Mouse (Mus musculus) v-Abl transformed pro-B cells (cell line): Measurements from ENCODE around the gene Pdzd9.
"Not testable (repeated sequence)": the region's sequence is repeated elsewhere in the genome, so short reads cannot be mapped to it uniquely, and the experiment has no call there.

Experiments
- in situ Hi-C, 2 experiments: fragments of 400-800 bp; cut with MboI; formaldehyde crosslinking; loops; one replicate each; pipeline ENCODE4 v1.15.1; 2025; ENCODE audit not compliant: unreplicated experiment in 2 of 2

Gene Pdzd9

GRCm38 (mm10) chr7:120670153-120670875 lies at the start of gene Pdzd9:
Gene Pdzd9, minus strand, starts transcription at chr7:120670343.
- in situ Hi-C loops = loop anchor here (5.0 to 10.0 kb wide), 6 partner anchors 57 to 254 kb away; partner anchors contain the start of gene Polr3e (in 1 of the 2)

GRCm38 (mm10) chr7:120717261-120717660 lies 47.1 kb upstream of the Pdzd9 start:
- in situ Hi-C loops = no loop called here

GRCm38 (mm10) chr7:120713951-120714350 lies 43.8 kb upstream of the Pdzd9 start:
- in situ Hi-C loops = not testable (repeated sequence)

GRCm38 (mm10) chr7:120713225-120713624 lies 43.1 kb upstream of the Pdzd9 start:
- in situ Hi-C loops = no loop called here

DNA sequence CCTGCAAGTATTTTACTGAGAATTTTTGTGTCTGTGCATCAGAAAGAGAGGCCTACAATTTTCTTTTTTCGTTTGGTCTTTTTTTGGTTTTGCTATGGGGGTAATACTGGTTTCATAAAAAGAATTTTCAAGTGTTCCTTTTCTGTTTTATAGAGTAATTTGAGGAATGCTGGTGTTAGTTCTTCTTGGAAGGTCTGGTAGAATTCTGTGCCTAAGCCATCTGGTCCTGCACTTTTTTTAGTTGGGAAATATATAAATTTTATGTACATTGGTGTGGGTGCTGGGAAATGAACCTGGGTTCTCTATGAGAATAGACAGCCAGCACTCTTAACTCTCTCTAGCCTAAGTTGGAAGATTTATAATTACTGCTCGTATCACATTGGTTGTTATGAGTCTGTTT lies 41.9 kb upstream of the Pdzd9 start:
- in situ Hi-C loops = no loop called here

- in situ Hi-C loops = no loop called here
These were observed 33.7 kb upstream of the Pdzd9 start for GRCm38 (mm10) chr7:120703888-120704287.

GRCm38 (mm10) chr7:120699586-120699985 lies 29.4 kb upstream of the Pdzd9 start:
- in situ Hi-C loops = loop anchor here in 1 of 2 experiments (25.0 kb wide), 1 partner anchor 988 kb away; no protein-coding TSS in a partner anchor

GRCm38 (mm10) chr7:120696331-120696730 lies 26.2 kb upstream of the Pdzd9 start:
- in situ Hi-C loops = loop anchor here in 1 of 2 experiments (25.0 kb wide), 1 partner anchor 991 kb away; no protein-coding TSS in a partner anchor

DNA sequence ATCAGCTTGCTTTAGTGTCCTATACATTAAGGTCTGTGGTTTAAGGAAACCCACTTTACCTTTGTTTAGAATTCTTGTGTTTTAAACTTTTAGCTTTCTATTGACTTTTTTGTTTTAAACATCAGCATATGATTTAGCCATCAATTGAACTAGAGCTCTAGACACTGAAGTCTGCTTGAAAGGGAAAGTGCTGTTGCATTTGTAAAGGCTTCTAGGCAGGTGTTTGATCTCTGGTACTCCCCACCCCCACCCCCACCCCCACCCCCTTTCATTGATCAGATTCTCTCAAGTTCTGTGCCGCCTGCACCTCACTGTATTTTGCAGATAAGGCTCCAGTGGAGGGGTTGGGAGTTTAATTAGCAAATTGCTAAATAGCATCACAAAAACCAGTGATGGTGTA lies 25.5 kb upstream of the Pdzd9 start:
- in situ Hi-C loops = loop anchor here in 1 of 2 experiments (25.0 kb wide), 1 partner anchor 992 kb away; no protein-coding TSS in a partner anchor

GRCm38 (mm10) chr7:120695196-120695595 lies 25.1 kb upstream of the Pdzd9 start:
- in situ Hi-C loops = loop anchor here in 1 of 2 experiments (25.0 kb wide), 1 partner anchor 992 kb away; no protein-coding TSS in a partner anchor

- in situ Hi-C loops = loop anchor here in 1 of 2 experiments (25.0 kb wide), 1 partner anchor 993 kb away; no protein-coding TSS in a partner anchor
These were observed 23.8 kb upstream of the Pdzd9 start for GRCm38 (mm10) chr7:120693831-120694375.

GRCm38 (mm10) chr7:120690634-120691033 lies 20.5 kb upstream of the Pdzd9 start:
- in situ Hi-C loops = loop anchor here in 1 of 2 experiments (25.0 kb wide), 1 partner anchor 997 kb away; no protein-coding TSS in a partner anchor

GRCm38 (mm10) chr7:120685227-120685626 lies 15.1 kb upstream of the Pdzd9 start:
- in situ Hi-C loops = loop anchor here in 1 of 2 experiments (25.0 kb wide), 1 partner anchor 1002 kb away; no protein-coding TSS in a partner anchor

GRCm38 (mm10) chr7:120684731-120685161 lies 14.6 kb upstream of the Pdzd9 start:
- in situ Hi-C loops = loop anchor here in 1 of 2 experiments (25.0 kb wide), 1 partner anchor 1003 kb away; no protein-coding TSS in a partner anchor

DNA sequence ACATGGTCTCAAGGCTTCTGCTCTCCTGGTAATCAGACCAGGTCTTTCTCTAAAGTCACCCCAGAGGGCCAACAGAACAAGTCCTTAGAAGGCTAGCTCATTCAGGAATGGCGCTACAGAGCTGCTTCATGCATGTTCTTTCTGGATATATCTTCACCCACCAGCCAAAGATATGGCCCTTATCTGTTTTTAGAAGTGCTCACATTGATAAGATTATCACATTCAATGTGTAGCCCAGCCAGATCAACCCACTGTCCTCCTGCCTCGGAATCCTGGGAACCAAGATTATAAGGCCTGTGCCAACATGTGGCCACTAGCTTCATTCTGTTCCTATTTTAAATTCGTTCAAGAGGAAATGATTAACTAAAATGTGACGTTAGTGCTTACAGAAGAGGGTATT lies 11.9 kb upstream of the Pdzd9 start:
- in situ Hi-C loops = loop anchor here in 1 of 2 experiments (25.0 kb wide), 1 partner anchor 1005 kb away; no protein-coding TSS in a partner anchor

GRCm38 (mm10) chr7:120679023-120679422 lies 8.9 kb upstream of the Pdzd9 start:
- in situ Hi-C loops = loop anchor here (10.0 to 25.0 kb wide), 3 partner anchors 236 to 1008 kb away; partner anchors contain the start of gene Polr3e (in 1 of the 2)

DNA sequence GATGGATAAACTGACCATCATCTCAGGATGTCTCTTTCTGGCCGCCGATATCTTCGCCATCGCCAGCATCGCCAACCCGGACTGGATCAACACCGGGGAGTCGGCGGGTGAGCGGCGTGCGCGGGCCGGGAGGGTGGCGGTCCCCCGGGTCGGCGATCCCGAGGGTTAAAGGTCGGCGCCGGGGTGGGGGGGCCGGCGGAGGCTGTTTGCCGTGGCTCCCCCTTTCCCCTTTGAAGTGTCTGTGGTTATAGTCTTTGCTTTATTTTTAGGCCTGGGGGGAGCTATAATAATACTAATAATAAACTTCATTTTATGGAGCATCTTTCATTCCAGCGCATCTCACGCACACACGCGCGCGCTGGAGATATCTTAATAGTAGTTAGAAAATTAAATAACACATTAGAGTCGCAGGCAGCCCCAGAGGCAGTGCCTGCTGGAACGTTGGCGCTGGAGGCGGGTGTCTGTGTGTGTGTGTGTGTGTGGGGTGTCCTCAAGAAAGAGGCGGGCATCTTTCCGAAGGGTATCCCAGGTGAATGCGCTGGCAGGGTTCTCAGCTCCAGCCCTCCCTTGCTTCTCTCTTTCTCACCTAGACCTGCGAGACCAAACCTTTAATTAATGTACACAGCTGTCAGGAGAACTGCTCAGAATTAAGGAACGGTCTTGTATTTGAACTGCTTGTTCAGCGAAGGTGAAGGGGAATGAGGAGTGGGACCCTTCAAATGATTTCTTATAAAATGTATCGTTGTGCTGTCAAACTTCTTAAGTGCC lies 7.8 kb upstream of the Pdzd9 start:
- in situ Hi-C loops = loop anchor here (10.0 to 25.0 kb wide), 3 partner anchors 237 to 1009 kb away; partner anchors contain the start of gene Polr3e (in 1 of the 2)

- in situ Hi-C loops = loop anchor here (10.0 to 25.0 kb wide), 3 partner anchors 238 to 1010 kb away; partner anchors contain the start of gene Polr3e (in 1 of the 2)
These were observed 7.0 kb upstream of the Pdzd9 start, which contains the start of gene Mosmo for GRCm38 (mm10) chr7:120677001-120677643. Gene Mosmo, plus strand, starts transcription at chr7:120677618.

DNA sequence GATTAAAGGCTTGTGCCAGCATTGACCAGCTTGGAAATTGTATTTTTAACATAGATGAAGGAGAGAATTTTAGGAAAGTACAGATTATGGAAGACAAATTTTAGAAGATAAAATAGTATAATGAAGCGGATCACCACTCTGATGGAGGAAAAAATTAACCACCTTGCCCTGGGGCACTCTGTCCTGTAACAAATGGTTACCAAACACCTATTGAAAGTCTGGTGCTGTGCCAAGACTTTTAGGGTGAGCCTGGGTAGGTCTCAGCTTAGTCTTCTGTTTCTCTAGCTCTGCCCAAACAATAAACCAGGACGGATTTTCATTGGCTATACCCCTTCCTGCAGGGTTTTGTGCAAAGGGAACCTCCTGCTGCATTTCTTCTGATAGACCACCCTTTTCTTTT lies 1.1 kb upstream of the Pdzd9 start:
- in situ Hi-C loops = loop anchor here (5.0 to 10.0 kb wide), 6 partner anchors 56 to 254 kb away; partner anchors contain the start of gene Polr3e (in 1 of the 2)
